Mouse (Mus musculus): ENCODE data around the gene Jmjd1c. TPM values are rescaled to one million over a fixed set of nuclear protein-coding genes. Genes with fewer than 3 reads are reported as not detected.

The Jmjd1c gene
- total and polyA plus RNA-seq, 2 experiments: 5.7 to 44.8 TPM

DNA sequence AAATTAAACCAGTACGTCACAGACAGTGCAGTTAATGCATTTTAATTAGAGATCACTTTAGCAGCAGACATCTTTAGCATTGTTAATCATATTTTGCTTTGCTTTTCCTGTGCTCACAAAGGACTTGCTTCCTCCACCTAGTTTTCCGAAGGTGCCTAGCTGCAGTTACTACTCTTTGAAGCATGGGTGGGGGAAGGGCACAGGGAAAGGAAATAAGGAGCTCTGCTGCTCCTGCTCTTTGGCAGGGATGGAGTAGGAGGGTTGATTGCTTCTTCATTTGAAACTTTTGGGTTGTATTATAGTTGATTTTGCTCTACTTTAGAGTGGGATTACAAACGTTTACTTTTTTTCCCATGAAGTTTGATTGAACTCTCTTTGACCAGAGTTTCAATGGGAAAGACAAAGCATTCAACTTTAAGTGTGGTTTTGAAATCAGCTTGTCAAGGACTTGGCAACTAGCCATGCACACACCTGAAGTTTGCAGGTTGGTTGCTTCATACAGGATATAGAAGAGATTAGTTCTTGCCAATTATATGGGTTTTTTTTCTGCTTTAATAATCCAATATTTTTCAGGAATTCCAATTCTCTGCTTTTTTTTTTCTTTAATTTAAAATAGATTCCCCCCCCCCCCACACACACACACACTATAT is 97.2 kb downstream of the Jmjd1c start:
- H3K4me3 ChIP-seq (ENCODE audit: insufficient read depth, low read depth, low read length): no peak overlapping the region
- TF ChIP-seq POLR2A (IDR thresholded peaks at IDR 0.05; ENCODE audit: extremely low read depth, insufficient read depth, low read length): no peak
- no peak for TF ChIP-seq CTCF (IDR thresholded peaks at IDR 0.05; ENCODE audit: low read depth, low read length)
- peaks cover 24% of the 10 kb centered on the region; the same call in 1 of the 2 replicates for H3K79me2 ChIP-seq (ENCODE audit: control insufficient read depth, insufficient read depth, low read length)
- H3K4me1 ChIP-seq (ENCODE audit: control insufficient read depth, insufficient read depth, low read length): peaks cover 28% of the 10 kb centered on the region
- peaks cover 2% of the 10 kb centered on the region for H3K36me3 ChIP-seq (ENCODE audit: control insufficient read depth, insufficient read depth, low read length)
- H3K27me3 ChIP-seq (ENCODE audit: control insufficient read depth, insufficient read depth, low read length): no peaks in the 10 kb centered on the region
- DNase-seq (ENCODE audit: extremely low read depth, low read depth, low spot score): peak; percentile 75
- no peak overlapping the region for H3K9ac ChIP-seq (ENCODE audit: low read depth, low read length)
- 27% methylated on average over 3 of the region's 3 CpGs for WGBS
- H3K27ac ChIP-seq (replicated peaks; ENCODE audit: insufficient read depth, low read depth, low read length): 0 out of 2 replicates have a peak overlapping the region, but pooled peaks have one; percentile 21

DNA sequence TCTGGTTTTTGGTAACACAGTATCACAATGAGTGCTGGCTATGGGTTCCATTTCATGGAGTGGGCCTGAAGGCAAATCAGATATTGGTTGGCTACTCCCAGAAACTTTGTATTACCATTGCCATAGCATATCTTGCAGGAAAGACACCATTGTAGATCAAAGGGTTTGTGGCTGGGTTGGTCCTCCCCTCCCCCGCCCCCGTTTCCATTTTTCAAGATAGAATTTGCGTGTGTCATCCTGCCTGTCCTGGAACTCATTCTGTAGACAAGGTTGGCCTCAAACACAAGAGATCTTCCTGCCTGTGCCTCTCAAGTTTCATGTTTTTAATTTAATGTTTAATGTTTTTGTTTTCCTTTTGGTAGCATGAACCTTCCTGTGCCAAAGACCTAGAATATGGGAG is 98.1 kb downstream of the Jmjd1c start:
- no peak overlapping the region for H3K9ac ChIP-seq (ENCODE audit: low read depth, low read length)
- WGBS: 88% methylated on average over 3 of the region's 3 CpGs

DNA sequence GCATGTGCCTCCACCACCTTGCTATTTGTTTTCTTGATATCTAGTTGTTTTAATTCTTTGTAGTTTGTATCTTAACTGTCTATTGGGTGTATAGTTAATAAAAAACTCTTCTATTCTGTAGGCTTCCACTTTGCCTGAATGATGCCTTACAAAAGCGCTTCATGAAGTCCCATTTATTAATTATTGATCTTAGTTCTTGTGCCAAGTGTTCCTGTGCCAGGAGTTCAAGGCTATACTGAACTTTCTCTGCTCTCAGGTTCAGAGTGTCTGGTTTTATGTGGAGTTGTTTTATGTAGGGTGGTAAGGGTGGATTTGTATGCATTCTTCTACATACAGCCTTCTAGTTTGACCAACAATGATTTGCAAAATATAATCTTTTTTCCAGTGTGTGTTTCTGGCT is 99.7 kb downstream of the Jmjd1c start:
- no peaks in the 10 kb centered on the region for H3K27me3 ChIP-seq (ENCODE audit: control insufficient read depth, insufficient read depth, low read length)
- H3K27ac ChIP-seq (replicated peaks; ENCODE audit: insufficient read depth, low read depth, low read length): no peak overlapping the region
- WGBS: 43% methylated on average over 1 of the region's 1 CpGs

More for the DNA sequence above, 98.1 kb downstream of the Jmjd1c start:
- Histone ChIP-seq H3K27ac (replicated peaks; ENCODE audit: insufficient read depth, low read depth, low read length) (no peak overlapping the region), H3K79me2 (ENCODE audit: control insufficient read depth, insufficient read depth, low read length) (peaks cover 27% of the 10 kb centered on the region; the same call in 1 of the 2 replicates), H3K36me3 (ENCODE audit: control insufficient read depth, insufficient read depth, low read length) (peaks cover 4% of the 10 kb centered on the region), H3K4me3 (ENCODE audit: insufficient read depth, low read depth, low read length) (no peak overlapping the region), H3K4me1 (ENCODE audit: control insufficient read depth, insufficient read depth, low read length) (peaks cover 27% of the 10 kb centered on the region), H3K27me3 (ENCODE audit: control insufficient read depth, insufficient read depth, low read length) (no peaks in the 10 kb centered on the region)
- DNase-seq (ENCODE audit: extremely low read depth, low read depth, low spot score): no peak
- TF ChIP-seq POLR2A (IDR thresholded peaks at IDR 0.05; ENCODE audit: extremely low read depth, insufficient read depth, low read length): no peak
- no peak for TF ChIP-seq CTCF (IDR thresholded peaks at IDR 0.05; ENCODE audit: low read depth, low read length)

DNA sequence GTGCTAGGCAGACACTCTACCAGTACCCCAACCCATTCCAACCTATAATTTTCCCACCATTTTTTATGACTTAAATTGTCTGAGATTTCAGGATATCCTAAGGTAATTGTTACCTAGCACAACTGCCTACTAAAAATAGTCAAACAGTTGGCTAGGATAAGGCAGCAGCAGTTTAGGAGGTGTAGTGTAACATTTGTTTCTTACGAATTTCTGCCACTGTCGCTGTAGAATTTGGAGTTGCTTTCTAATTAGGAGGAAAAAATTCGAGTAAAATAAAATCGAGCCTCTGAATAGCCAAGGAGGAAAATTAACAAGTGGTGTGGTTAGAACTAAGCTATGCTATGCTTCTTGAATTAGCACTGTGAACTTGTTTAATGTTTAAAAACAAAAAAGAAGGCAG is 101.3 kb downstream of the Jmjd1c start:
- H3K4me3 ChIP-seq (ENCODE audit: insufficient read depth, low read depth, low read length): no peak overlapping the region
- no peak for DNase-seq (ENCODE audit: extremely low read depth, low read depth, low spot score)

More for the DNA sequence above, 99.7 kb downstream of the Jmjd1c start:
- Histone ChIP-seq H3K9ac (ENCODE audit: low read depth, low read length) (no peak overlapping the region), H3K79me2 (ENCODE audit: control insufficient read depth, insufficient read depth, low read length) (peaks cover 30% of the 10 kb centered on the region; the same call in 1 of the 2 replicates), H3K4me1 (ENCODE audit: control insufficient read depth, insufficient read depth, low read length) (peaks cover 27% of the 10 kb centered on the region), H3K36me3 (ENCODE audit: control insufficient read depth, insufficient read depth, low read length) (peaks cover 6% of the 10 kb centered on the region), H3K4me3 (ENCODE audit: insufficient read depth, low read depth, low read length) (no peak overlapping the region)
- peak; percentile 96 for DNase-seq (ENCODE audit: extremely low read depth, low read depth, low spot score)
- TF ChIP-seq POLR2A (IDR thresholded peaks at IDR 0.05; ENCODE audit: extremely low read depth, insufficient read depth, low read length) (no peak), CTCF (IDR thresholded peaks at IDR 0.05; ENCODE audit: low read depth, low read length) (no peak)

DNA sequence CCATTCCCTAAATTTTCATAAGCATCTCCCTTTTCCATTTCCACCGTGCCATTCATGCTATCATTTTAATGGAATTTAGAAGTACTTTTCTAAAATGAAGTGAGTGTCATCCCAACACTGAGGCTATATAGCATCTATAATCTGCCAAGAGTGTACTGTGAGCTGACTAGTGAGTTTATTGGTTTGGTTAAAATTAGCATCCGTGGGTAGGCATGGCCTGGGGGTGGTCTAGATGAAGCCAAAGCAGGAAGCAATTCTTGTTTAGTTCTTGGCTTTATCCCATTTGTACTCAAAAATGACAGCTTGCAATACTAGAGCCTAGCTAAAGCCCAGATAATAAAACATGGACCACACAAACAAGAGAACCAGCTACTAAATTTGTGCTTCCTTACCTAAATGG is 101.9 kb downstream of the Jmjd1c start:
- TF ChIP-seq CTCF (IDR thresholded peaks at IDR 0.05; ENCODE audit: low read depth, low read length) (no peak), POLR2A (IDR thresholded peaks at IDR 0.05; ENCODE audit: extremely low read depth, insufficient read depth, low read length) (no peak)
- no peak for DNase-seq (ENCODE audit: extremely low read depth, low read depth, low spot score)
- peaks cover 24% of the 10 kb centered on the region for H3K4me1 ChIP-seq (ENCODE audit: control insufficient read depth, insufficient read depth, low read length)
- H3K9ac ChIP-seq (ENCODE audit: low read depth, low read length): no peak overlapping the region
- H3K27me3 ChIP-seq (ENCODE audit: control insufficient read depth, insufficient read depth, low read length): no peaks in the 10 kb centered on the region
- H3K4me3 ChIP-seq (ENCODE audit: insufficient read depth, low read depth, low read length): no peak overlapping the region
- no peak overlapping the region for H3K27ac ChIP-seq (replicated peaks; ENCODE audit: insufficient read depth, low read depth, low read length)
- peaks cover 44% of the 10 kb centered on the region for H3K79me2 ChIP-seq (ENCODE audit: control insufficient read depth, insufficient read depth, low read length)
- WGBS: 69% methylated on average over 2 of the region's 2 CpGs
- H3K36me3 ChIP-seq (ENCODE audit: control insufficient read depth, insufficient read depth, low read length): peaks cover 6% of the 10 kb centered on the region

More for the DNA sequence above, 101.3 kb downstream of the Jmjd1c start:
- no peak overlapping the region for H3K27ac ChIP-seq (replicated peaks; ENCODE audit: insufficient read depth, low read depth, low read length)
- WGBS: 83% methylated on average over 4 of the region's 4 CpGs
- peaks cover 38% of the 10 kb centered on the region for H3K79me2 ChIP-seq (ENCODE audit: control insufficient read depth, insufficient read depth, low read length)
- H3K36me3 ChIP-seq (ENCODE audit: control insufficient read depth, insufficient read depth, low read length): peaks cover 6% of the 10 kb centered on the region
- H3K27me3 ChIP-seq (ENCODE audit: control insufficient read depth, insufficient read depth, low read length): no peaks in the 10 kb centered on the region
- H3K4me1 ChIP-seq (ENCODE audit: control insufficient read depth, insufficient read depth, low read length): peaks cover 26% of the 10 kb centered on the region
- TF ChIP-seq CTCF (IDR thresholded peaks at IDR 0.05; ENCODE audit: low read depth, low read length) (no peak), POLR2A (IDR thresholded peaks at IDR 0.05; ENCODE audit: extremely low read depth, insufficient read depth, low read length) (no peak)
- no peak overlapping the region for H3K9ac ChIP-seq (ENCODE audit: low read depth, low read length)

DNA sequence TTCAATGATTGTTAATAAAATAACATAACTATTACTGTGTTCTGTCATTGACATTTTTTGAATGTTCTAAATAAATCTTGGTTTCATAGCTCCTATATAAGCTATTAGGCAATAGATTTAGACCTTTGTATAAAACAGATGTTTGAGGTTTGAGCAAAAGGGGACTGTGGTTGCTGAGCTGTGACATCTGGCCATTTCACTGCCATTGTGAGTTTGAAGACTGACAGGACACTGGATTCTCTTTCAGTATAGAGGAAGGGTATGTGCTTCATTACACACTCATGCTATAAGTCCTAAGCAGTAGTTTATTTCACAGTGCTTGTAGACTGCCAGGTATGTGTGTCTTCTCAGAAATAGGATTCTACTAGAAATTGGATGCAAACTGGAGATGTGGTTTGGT is 105.8 kb downstream of the Jmjd1c start:
- no peak for DNase-seq (ENCODE audit: extremely low read depth, low read depth, low spot score)
- Histone ChIP-seq H3K27me3 (ENCODE audit: control insufficient read depth, insufficient read depth, low read length) (no peaks in the 10 kb centered on the region), H3K79me2 (ENCODE audit: control insufficient read depth, insufficient read depth, low read length) (peaks cover 45% of the 10 kb centered on the region), H3K27ac (replicated peaks; ENCODE audit: insufficient read depth, low read depth, low read length) (no peak overlapping the region), H3K9ac (ENCODE audit: low read depth, low read length) (no peak overlapping the region), H3K36me3 (ENCODE audit: control insufficient read depth, insufficient read depth, low read length) (peaks cover 4% of the 10 kb centered on the region), H3K4me1 (ENCODE audit: control insufficient read depth, insufficient read depth, low read length) (peaks cover 11% of the 10 kb centered on the region), H3K4me3 (ENCODE audit: insufficient read depth, low read depth, low read length) (no peak overlapping the region)
- no peak for TF ChIP-seq CTCF (IDR thresholded peaks at IDR 0.05; ENCODE audit: low read depth, low read length)
- no peak for TF ChIP-seq POLR2A (IDR thresholded peaks at IDR 0.05; ENCODE audit: extremely low read depth, insufficient read depth, low read length)
